Mouse (Mus musculus): ENCODE data around the gene Zfp36l2. TPM values are rescaled to one million over a fixed set of nuclear protein-coding genes. Genes with fewer than 3 reads are reported as not detected.

The Zfp36l2 gene
- total RNA-seq, 1 experiment from 2014 or later, result 277 TPM

DNA sequence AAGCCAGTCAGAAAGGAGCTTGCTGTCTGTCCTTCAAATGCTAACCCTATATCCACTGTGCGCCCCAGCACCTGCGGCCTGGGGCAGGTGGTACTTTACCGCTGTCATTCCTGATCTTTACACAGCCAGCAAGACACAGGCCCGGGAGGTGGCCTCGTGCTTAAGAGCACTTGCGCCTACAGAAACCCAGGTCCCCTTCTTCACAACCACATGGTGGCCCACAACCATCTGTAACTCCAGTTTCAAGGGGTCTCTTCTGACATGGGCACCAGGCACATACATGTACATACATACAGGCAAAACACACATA lies 32.8 kb downstream of the Zfp36l2 start:
- ATAC-seq (replicated peaks; ENCODE audit: low read depth, poor library complexity, severe bottlenecking), result no peak

GRCm38 (mm10) chr17:84154302-84155028 lies 33.3 kb downstream of the Zfp36l2 start:
- peak; percentile 48; the same call in 1 of the 2 replicates for ATAC-seq (replicated peaks; ENCODE audit: low read depth, poor library complexity, severe bottlenecking)

- ATAC-seq (replicated peaks; ENCODE audit: low read depth, poor library complexity, severe bottlenecking), result 0 out of 2 replicates have a peak, but pooled peaks have one; percentile 6
Measured at GRCm38 (mm10) chr17:84152976-84153786, 34.6 kb downstream of the Zfp36l2 start.

GRCm38 (mm10) chr17:84152206-84152975 lies 35.4 kb downstream of the Zfp36l2 start:
- no peak for ATAC-seq (replicated peaks; ENCODE audit: low read depth, poor library complexity, severe bottlenecking)

DNA sequence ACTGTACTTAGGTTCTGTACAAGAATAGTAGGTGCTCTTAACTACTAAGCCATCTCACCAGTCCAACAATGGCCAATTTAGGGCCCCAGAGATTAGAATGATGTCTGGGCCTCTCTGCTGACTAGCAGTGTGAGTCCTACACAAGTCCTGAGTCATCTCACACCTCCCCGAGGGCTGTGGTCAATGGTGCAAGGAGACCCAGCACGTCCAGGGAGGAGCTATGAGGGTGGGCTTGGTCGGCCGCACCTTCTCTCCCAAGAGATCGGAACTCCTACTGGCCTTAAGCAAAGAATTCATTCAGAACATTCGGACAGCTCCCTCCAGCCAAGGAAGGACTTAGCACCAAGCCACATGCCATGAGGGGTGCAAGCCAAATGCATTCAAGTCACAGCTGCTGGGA lies 36.4 kb downstream of the Zfp36l2 start:
- ATAC-seq (replicated peaks; ENCODE audit: low read depth, poor library complexity, severe bottlenecking), result no peak

- no peak for ATAC-seq (replicated peaks; ENCODE audit: low read depth, poor library complexity, severe bottlenecking)
Measured at GRCm38 (mm10) chr17:84150291-84150690, 37.5 kb downstream of the Zfp36l2 start.

DNA sequence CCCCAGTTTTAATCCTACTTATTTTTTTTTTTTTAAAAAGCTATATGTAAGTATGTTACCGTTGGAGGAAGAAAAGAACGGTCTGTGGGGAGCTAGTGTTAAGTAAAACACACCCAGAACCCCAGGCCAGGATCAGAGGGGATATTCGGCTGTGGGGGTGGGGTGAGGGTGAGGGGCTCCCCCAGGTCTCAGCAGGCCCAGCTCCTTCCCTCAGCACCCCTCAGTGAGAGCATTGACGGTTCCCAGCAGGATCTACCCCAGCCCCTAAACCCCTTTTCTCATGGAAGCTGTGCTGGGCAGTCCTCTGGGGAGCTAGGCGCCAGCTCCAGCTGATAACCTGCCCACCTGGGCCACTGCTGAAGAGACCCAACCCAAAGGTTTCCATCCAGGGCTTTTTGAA lies 38.2 kb downstream of the Zfp36l2 start:
- no peak for ATAC-seq (replicated peaks; ENCODE audit: low read depth, poor library complexity, severe bottlenecking)

- peak; percentile 33 for ATAC-seq (replicated peaks; ENCODE audit: low read depth, poor library complexity, severe bottlenecking)
Measured at GRCm38 (mm10) chr17:84148499-84149484, 39.0 kb downstream of the Zfp36l2 start.

DNA sequence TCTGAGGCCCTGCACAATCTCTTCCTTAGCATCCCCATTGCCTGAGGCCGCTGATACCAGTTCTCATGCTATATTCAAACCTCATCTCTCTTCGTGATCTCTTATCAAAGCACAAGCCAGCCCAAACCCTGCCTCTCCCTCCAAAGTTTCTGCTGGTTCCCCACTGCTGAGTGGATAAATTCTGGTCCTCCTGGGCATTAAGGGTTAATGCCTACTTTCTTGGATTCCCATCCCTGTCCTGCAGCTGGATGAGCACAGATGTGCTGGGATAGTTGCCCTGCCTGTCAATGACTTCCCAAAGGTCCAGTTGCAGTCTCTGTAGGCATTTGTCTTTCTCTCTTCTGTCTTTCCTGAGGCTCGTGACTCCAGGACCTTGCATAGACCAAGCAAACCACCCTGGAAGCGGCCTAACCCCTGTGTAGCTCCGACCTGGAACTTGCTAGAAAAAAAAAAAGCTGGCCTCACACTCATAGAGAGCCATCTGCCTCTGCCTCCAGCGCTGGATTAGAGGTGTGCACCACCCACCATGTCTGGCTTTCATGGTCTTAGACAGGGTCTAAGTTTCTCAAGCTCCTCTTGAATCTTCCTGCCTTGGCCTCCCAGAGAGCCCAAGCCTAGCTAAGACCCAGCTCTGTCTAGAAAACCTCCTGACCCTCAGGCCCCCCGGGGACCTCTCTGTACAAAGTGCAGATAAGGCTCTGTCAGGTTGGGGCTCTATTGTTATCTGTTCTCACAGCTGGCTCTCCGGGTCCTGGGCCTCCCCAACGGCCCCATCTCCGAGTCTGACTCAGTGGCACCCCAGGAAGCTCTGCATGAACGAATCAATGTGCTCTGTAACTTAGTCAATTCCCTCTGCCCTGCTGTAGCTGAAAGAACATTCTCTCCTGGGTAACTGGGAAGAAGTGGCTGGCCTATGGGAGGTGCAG lies 40.3 kb downstream of the Zfp36l2 start:
- peak; percentile 19; the same call in 1 of the 2 replicates for ATAC-seq (replicated peaks; ENCODE audit: low read depth, poor library complexity, severe bottlenecking)

- ATAC-seq (replicated peaks; ENCODE audit: low read depth, poor library complexity, severe bottlenecking), result no peak
Measured at GRCm38 (mm10) chr17:84146458-84147182, 41.1 kb downstream of the Zfp36l2 start.

GRCm38 (mm10) chr17:84145826-84146287 lies 41.9 kb downstream of the Zfp36l2 start:
- peak; percentile 16 for ATAC-seq (replicated peaks; ENCODE audit: low read depth, poor library complexity, severe bottlenecking)

GRCm38 (mm10) chr17:84144762-84145599 lies 42.8 kb downstream of the Zfp36l2 start:
- ATAC-seq (replicated peaks; ENCODE audit: low read depth, poor library complexity, severe bottlenecking), result no peak

- ATAC-seq (replicated peaks; ENCODE audit: low read depth, poor library complexity, severe bottlenecking), result no peak
Measured at GRCm38 (mm10) chr17:84144130-84144529, 43.6 kb downstream of the Zfp36l2 start.

DNA sequence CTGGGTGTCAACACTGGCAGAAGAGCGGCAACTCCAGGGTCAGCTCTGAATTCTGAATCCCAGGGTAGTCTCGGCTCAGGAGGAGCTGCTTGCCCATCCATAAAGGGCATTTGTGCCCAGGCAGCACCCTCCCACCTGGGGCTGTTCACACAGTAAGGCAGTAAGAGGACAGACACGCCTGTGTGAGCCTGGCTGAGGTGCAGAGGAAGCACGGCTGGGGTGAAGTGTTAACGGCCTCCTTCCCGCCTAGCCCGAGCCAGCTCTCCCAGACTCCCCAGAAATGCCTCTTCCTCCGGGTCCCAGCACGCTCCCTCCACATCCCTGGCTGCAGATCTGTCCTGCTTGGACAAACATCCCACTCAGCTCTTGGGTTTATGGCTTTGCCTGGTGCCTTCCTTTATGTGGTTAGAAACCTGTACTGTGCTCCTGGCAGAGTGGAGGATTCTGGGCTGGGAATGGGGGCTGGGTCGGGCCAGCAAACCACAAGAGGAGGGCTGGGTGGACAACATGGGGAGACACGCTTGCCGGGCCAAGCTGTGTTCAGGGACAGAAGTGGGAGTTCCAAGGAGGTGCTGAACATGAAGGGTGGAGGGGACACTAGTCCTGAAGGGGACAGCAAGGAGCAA lies 44.4 kb downstream of the Zfp36l2 start:
- no peak for ATAC-seq (replicated peaks; ENCODE audit: low read depth, poor library complexity, severe bottlenecking)

GRCm38 (mm10) chr17:84141691-84142090 lies 46.1 kb downstream of the Zfp36l2 start:
- peak; percentile 57 for ATAC-seq (replicated peaks; ENCODE audit: low read depth, poor library complexity, severe bottlenecking)

DNA sequence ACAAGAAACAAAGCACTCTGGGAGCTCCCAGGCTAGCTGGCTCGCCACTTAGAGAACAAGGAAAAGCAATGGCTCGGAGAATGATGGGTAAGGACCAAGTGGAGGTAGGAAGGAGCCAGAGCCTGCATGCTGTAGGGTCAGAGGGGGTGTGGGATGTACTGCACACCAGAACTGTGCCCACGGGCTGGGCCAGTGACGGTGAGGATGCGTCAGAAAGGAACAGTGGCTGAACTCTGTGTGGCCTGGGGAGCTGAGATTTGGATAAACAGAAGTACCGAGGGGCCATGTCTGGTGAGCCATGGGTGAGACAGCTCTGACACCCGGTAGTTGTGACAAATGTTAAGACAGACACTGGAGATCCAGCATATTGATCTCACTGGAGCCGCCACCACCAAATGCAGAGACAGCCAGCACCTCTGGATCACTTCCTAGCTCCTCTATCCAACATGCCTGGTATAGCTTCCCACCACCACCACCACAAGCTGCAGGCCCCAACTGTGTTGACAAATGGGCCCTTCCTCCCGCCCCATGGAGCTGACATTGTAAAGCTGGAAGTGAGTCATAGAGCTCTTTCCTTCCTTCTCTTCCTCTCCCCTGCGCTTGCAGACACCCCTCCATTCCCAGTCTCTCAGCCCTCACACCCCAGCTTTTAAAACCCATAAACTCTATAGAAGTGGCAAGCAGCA lies 46.8 kb downstream of the Zfp36l2 start:
- ATAC-seq (replicated peaks; ENCODE audit: low read depth, poor library complexity, severe bottlenecking), result peak; percentile 55

All from common myeloid progenitor, adult 5-6 weeks (primary cell).